Mouse (Mus musculus) kidney, embryonic 14.5 days (tissue): ENCODE results near the gene Cntfr. TPM values are rescaled to one million over a fixed set of nuclear protein-coding genes. Genes with fewer than 3 reads are reported as not detected.

ENCODE experiments used
- ATAC-seq: fragments of 200-750 bp; cut with Nextera tagmentation; 2 replicates; pipeline ENCODE4 v1.8.0; 2017; ENCODE audit warnings: moderate number of reproducible peaks, mild to moderate bottlenecking, moderate TSS enrichment, moderate library complexity; ENCODE audit not compliant: low FRiP score, low TSS enrichment
- H3K27ac ChIP-seq: fragments of 300-500 bp; sonication (generic); 2 replicates; pipeline ENCODE4 v1.5.1; 2014; ENCODE audit warnings: low read depth, mild to moderate bottlenecking, low read length, moderate library complexity, mixed read lengths
- H3K27me3 ChIP-seq: fragments of 300-500 bp; sonication (generic); 2 replicates; pipeline ENCODE4 v1.6.1; 2014; ENCODE audit warnings: mild to moderate bottlenecking, low read length; ENCODE audit not compliant: control insufficient read depth, insufficient read depth
- H3K36me3 ChIP-seq: fragments of 300-500 bp; sonication (generic); 2 replicates; pipeline ENCODE4 v1.6.1; 2014; ENCODE audit warnings: low read length, mixed read lengths; ENCODE audit not compliant: control insufficient read depth, insufficient read depth
- H3K4me1 ChIP-seq: fragments of 300-500 bp; sonication (generic); 2 replicates; pipeline ENCODE4 v1.6.1; 2014; ENCODE audit warnings: low read length, mixed read lengths; ENCODE audit not compliant: control insufficient read depth, insufficient read depth
- H3K4me2 ChIP-seq: fragments of 300-500 bp; sonication (generic); replicated peaks from 2 replicates; pipeline ENCODE4 v1.6.1; 2014; ENCODE audit warnings: low read depth, mild to moderate bottlenecking, low read length
- H3K4me3 ChIP-seq: fragments of 300-500 bp; sonication (generic); 2 replicates; pipeline ENCODE4 v1.5.1; 2014; ENCODE audit warnings: mild to moderate bottlenecking, low read length
- H3K9ac ChIP-seq: fragments of 300-500 bp; sonication (generic); 2 replicates; pipeline ENCODE4 v1.6.1; 2014; ENCODE audit warnings: low read depth, mild to moderate bottlenecking, low read length, moderate library complexity
- H3K9me3 ChIP-seq: fragments of 300-500 bp; sonication (generic); 2 replicates; pipeline ENCODE4 v1.6.1; 2016; ENCODE audit warnings: low read length; ENCODE audit not compliant: control insufficient read depth
- WGBS: fragments of 180-500 bp; shearing (Covaris S2); extraction: QIAGEN DNeasy Blood & Tissue Kit; methylation state at CpG from one replicate; pipeline ENCODE4 v1.1.7; 2014; 5-methylcytosine and 5-hydroxymethylcytosine counted together
- polyA plus RNA-seq: library from polyadenylated mRNA; unstranded; fragments of >200 nt; fragmentation: Nextera tagmentation; extraction: Ambion mirVana; gene quantifications from 2 replicates; pipeline ENCODE4 v1.2.1, GENCODE M21; 2014

Gene Cntfr
- polyA plus RNA-seq, 1 experiment from 2014 or later, result 16.6 TPM

- Histone ChIP-seq H3K27me3 (no peaks in the 10 kb centered on the region), H3K9me3 (no peaks in the 10 kb centered on the region), H3K27ac (peak overlapping the region; percentile 32; the same call in 1 of the 2 replicates), H3K4me2 (peak overlapping the region; percentile 10; the same call in 1 of the 2 replicates), H3K9ac (no peak overlapping the region), H3K4me3 (no peak overlapping the region), H3K36me3 (peaks cover 8% of the 10 kb centered on the region; the same call in 1 of the 2 replicates), H3K4me1 (peaks cover 64% of the 10 kb centered on the region)
- ATAC-seq, result peak; percentile 58
- WGBS, result 31% methylated on average over 13 of the region's 13 CpGs
These were observed 19.8 kb downstream of the Cntfr start for GRCm38 (mm10) chr4:41677006-41677629.

- ATAC-seq, result no peak
- 56% methylated on average over 17 of the region's 17 CpGs for WGBS
- Histone ChIP-seq H3K9ac (no peak overlapping the region), H3K9me3 (no peaks in the 10 kb centered on the region), H3K27ac (no peak overlapping the region), H3K4me1 (peaks cover 69% of the 10 kb centered on the region), H3K36me3 (peaks cover 8% of the 10 kb centered on the region; the same call in 1 of the 2 replicates), H3K27me3 (no peaks in the 10 kb centered on the region), H3K4me3 (no peak overlapping the region), H3K4me2 (no peak overlapping the region; the same call in 1 of the 2 replicates)
These were observed 20.5 kb downstream of the Cntfr start for GRCm38 (mm10) chr4:41676248-41677005.

- H3K9me3 ChIP-seq, result no peaks in the 10 kb centered on the region
- H3K4me3 ChIP-seq, result no peak overlapping the region
- WGBS, result 62% methylated on average over 19 of the region's 19 CpGs
- ATAC-seq, result no peak
- H3K9ac ChIP-seq, result no peak overlapping the region
- H3K27me3 ChIP-seq, result no peaks in the 10 kb centered on the region
- no peak overlapping the region for H3K27ac ChIP-seq
- peaks cover 49% of the 10 kb centered on the region for H3K4me1 ChIP-seq
- peaks cover 27% of the 10 kb centered on the region; the same call in 1 of the 2 replicates for H3K36me3 ChIP-seq
- H3K4me2 ChIP-seq, result no peak overlapping the region
These were observed 23.7 kb downstream of the Cntfr start for GRCm38 (mm10) chr4:41673186-41673585.

GRCm38 (mm10) chr4:41672522-41672963, 24.3 kb downstream of the Cntfr start:
- Histone ChIP-seq H3K36me3 (peaks cover 27% of the 10 kb centered on the region; the same call in 1 of the 2 replicates), H3K4me2 (0 out of 2 replicates have a peak overlapping the region, but pooled peaks have one; percentile 5), H3K27ac (peak overlapping the region; percentile 42; the same call in 1 of the 2 replicates), H3K9me3 (no peaks in the 10 kb centered on the region), H3K4me1 (peaks cover 45% of the 10 kb centered on the region), H3K4me3 (no peak overlapping the region), H3K9ac (0 out of 2 replicates have a peak overlapping the region, but pooled peaks have one; percentile 18), H3K27me3 (no peaks in the 10 kb centered on the region)
- ATAC-seq, result peak; percentile 18; the same call in 1 of the 2 replicates
- WGBS, result 23% methylated on average over 8 of the region's 8 CpGs

- peaks cover 41% of the 10 kb centered on the region for H3K4me1 ChIP-seq
- no peak overlapping the region for H3K4me3 ChIP-seq
- peak overlapping the region; percentile 18; the same call in 1 of the 2 replicates for H3K9ac ChIP-seq
- H3K36me3 ChIP-seq, result peaks cover 27% of the 10 kb centered on the region; the same call in 1 of the 2 replicates
- H3K9me3 ChIP-seq, result no peaks in the 10 kb centered on the region
- no peaks in the 10 kb centered on the region for H3K27me3 ChIP-seq
- H3K27ac ChIP-seq, result peak overlapping the region; percentile 42; the same call in 1 of the 2 replicates
- peak; percentile 43; the same call in 1 of the 2 replicates for ATAC-seq
- H3K4me2 ChIP-seq, result 0 out of 2 replicates have a peak overlapping the region, but pooled peaks have one; percentile 5
- WGBS, result 16% methylated on average over 8 of the region's 8 CpGs
These were observed 24.9 kb downstream of the Cntfr start for GRCm38 (mm10) chr4:41671963-41672480.

GRCm38 (mm10) chr4:41671500-41671899, 25.4 kb downstream of the Cntfr start:
- Histone ChIP-seq H3K4me1 (peaks cover 41% of the 10 kb centered on the region), H3K36me3 (peaks cover 27% of the 10 kb centered on the region; the same call in 1 of the 2 replicates), H3K27ac (no peak overlapping the region), H3K4me2 (no peak overlapping the region), H3K9ac (peak overlapping the region; percentile 18; the same call in 1 of the 2 replicates), H3K27me3 (no peaks in the 10 kb centered on the region), H3K9me3 (no peaks in the 10 kb centered on the region), H3K4me3 (no peak overlapping the region)
- 22% methylated on average over 5 of the region's 5 CpGs for WGBS
- ATAC-seq, result 0 out of 2 replicates have a peak, but pooled peaks have one; percentile 7

- peaks cover 40% of the 10 kb centered on the region for H3K4me1 ChIP-seq
- WGBS, result 85% methylated on average over 18 of the region's 18 CpGs
- H3K9ac ChIP-seq, result no peak overlapping the region
- no peaks in the 10 kb centered on the region for H3K27me3 ChIP-seq
- no peak overlapping the region for H3K27ac ChIP-seq
- no peaks in the 10 kb centered on the region for H3K9me3 ChIP-seq
- H3K4me3 ChIP-seq, result no peak overlapping the region
- no peak overlapping the region for H3K4me2 ChIP-seq
- ATAC-seq, result no peak
- peaks cover 27% of the 10 kb centered on the region; the same call in 1 of the 2 replicates for H3K36me3 ChIP-seq
These were observed 26.1 kb downstream of the Cntfr start for GRCm38 (mm10) chr4:41670836-41671235.

- peaks cover 19% of the 10 kb centered on the region; the same call in 1 of the 2 replicates for H3K36me3 ChIP-seq
- WGBS, result 51% methylated on average over 11 of the region's 11 CpGs
- no peak overlapping the region for H3K9ac ChIP-seq
- no peak for ATAC-seq
- no peaks in the 10 kb centered on the region for H3K9me3 ChIP-seq
- peak overlapping the region; percentile 71; the same call in 1 of the 2 replicates for H3K27ac ChIP-seq
- H3K4me1 ChIP-seq, result peaks cover 57% of the 10 kb centered on the region
- no peak overlapping the region for H3K4me2 ChIP-seq
- no peak overlapping the region for H3K4me3 ChIP-seq
- no peaks in the 10 kb centered on the region for H3K27me3 ChIP-seq
These were observed 30.2 kb downstream of the Cntfr start for GRCm38 (mm10) chr4:41666646-41667045.
